Mouse (Mus musculus): Measurements from ENCODE around the gene Nphs1. TPM values are rescaled to one million over a fixed set of nuclear protein-coding genes. Genes with fewer than 3 reads are reported as not detected.

The Nphs1 gene
- polyA plus RNA-seq, 1 experiment from 2014 or later: not detected

- Histone ChIP-seq H3K9ac (ENCODE audit: low read depth, low read length) (no peak overlapping the region), H3K36me3 (ENCODE audit: control insufficient read depth, insufficient read depth) (no peaks in the 10 kb centered on the region), H3K4me3 (ENCODE audit: low read depth, low read length) (no peak overlapping the region; the same call in 1 of the 2 replicates), H3K27ac (ENCODE audit: low read depth, low read length) (no peak overlapping the region), H3K9me3 (ENCODE audit: control insufficient read depth) (no peaks in the 10 kb centered on the region), H3K4me2 (replicated peaks; ENCODE audit: low read depth) (no peak overlapping the region), H3K27me3 (replicated peaks; ENCODE audit: control insufficient read depth, insufficient read depth, low read length) (peaks cover 84% of the 10 kb centered on the region), H3K4me1 (replicated peaks; ENCODE audit: control insufficient read depth, insufficient read depth, low read length) (no peaks in the 10 kb centered on the region)
- no peak for ATAC-seq
- 2% methylated on average over 9 of the region's 9 CpGs for WGBS
- TF ChIP-seq CTCF (IDR thresholded peaks at IDR 0.05; ENCODE audit: low read depth): no peak
These were observed 1.6 kb upstream of the Nphs1 start for GRCm38 (mm10) chr7:30456487-30456886.

DNA sequence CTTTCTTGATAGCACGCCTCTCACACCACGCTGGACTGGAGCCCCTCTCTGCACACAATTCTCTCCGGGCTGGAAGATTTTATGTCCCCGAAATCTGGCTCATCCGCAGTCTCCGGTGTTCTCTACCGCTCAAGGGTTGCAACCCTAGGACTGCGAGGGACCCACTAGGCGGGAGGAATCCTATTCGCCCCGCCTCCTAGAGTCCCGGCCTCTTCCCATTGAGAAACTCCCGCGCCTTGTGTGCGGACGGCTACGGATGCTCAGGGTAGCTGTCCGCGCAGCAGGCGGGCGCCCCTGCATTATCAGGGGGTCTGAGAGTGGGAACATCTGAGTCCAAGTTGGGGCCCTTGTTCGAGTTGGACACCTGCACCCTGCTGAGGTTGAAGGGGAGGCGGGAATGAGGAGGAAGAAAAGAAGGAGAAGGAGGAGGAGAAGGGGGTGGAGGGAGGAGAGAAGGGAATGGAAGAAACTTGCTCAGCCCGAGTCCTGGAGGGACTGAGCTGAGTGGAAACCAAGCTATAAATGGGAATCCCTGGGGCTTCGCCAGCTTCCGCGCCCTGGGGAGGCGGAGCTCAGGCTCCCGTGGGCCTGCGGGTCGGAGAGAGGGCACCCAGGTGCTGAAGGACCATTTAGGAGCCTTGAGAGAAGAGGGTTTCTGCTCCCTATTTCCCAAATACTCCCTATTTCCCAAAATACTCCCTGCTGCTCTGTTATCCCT, 1.0 kb upstream of the Nphs1 start:
- no peak for ATAC-seq
- H3K36me3 ChIP-seq (ENCODE audit: control insufficient read depth, insufficient read depth): no peaks in the 10 kb centered on the region
- H3K4me3 ChIP-seq (ENCODE audit: low read depth, low read length): no peak overlapping the region; the same call in 1 of the 2 replicates
- peaks cover 84% of the 10 kb centered on the region for H3K27me3 ChIP-seq (replicated peaks; ENCODE audit: control insufficient read depth, insufficient read depth, low read length)
- H3K9me3 ChIP-seq (ENCODE audit: control insufficient read depth): no peaks in the 10 kb centered on the region
- 1% methylated on average over 31 of the region's 31 CpGs for WGBS
- H3K4me1 ChIP-seq (replicated peaks; ENCODE audit: control insufficient read depth, insufficient read depth, low read length): no peaks in the 10 kb centered on the region
- no peak overlapping the region for H3K9ac ChIP-seq (ENCODE audit: low read depth, low read length)
- peak overlapping the region; percentile 35 for H3K4me2 ChIP-seq (replicated peaks; ENCODE audit: low read depth)
- no peak overlapping the region for H3K27ac ChIP-seq (ENCODE audit: low read depth, low read length)
- TF ChIP-seq CTCF (IDR thresholded peaks at IDR 0.05; ENCODE audit: low read depth): no peak

DNA sequence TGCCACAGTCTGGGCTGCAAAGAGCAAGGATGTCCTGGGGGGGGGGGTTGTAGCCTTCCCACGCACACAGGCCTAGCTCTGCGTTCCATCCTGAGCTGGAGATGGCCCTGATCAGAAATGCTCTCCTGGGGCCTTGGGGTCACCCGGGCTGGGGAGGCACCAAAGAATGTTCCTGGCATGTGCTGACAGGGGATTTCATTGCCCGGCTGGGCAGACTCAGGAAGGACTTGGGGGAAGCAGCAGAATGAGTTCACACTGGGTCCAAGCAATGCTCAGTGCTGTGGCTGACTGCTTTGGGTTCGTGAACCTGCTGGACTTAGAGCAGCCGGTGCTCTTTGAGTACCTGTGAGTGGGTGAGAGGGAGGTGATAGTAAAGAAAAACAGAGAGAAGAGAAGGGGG, 1.4 kb downstream of the Nphs1 start:
- Histone ChIP-seq H3K9me3 (ENCODE audit: control insufficient read depth) (no peaks in the 10 kb centered on the region), H3K27ac (ENCODE audit: low read depth, low read length) (no peak overlapping the region), H3K9ac (ENCODE audit: low read depth, low read length) (no peak overlapping the region), H3K27me3 (replicated peaks; ENCODE audit: control insufficient read depth, insufficient read depth, low read length) (peaks cover 76% of the 10 kb centered on the region), H3K4me2 (replicated peaks; ENCODE audit: low read depth) (no peak overlapping the region), H3K4me3 (ENCODE audit: low read depth, low read length) (no peak overlapping the region), H3K4me1 (replicated peaks; ENCODE audit: control insufficient read depth, insufficient read depth, low read length) (no peaks in the 10 kb centered on the region), H3K36me3 (ENCODE audit: control insufficient read depth, insufficient read depth) (no peaks in the 10 kb centered on the region)
- 35% methylated on average over 6 of the region's 6 CpGs for WGBS
- no peak for ATAC-seq
- TF ChIP-seq CTCF (IDR thresholded peaks at IDR 0.05; ENCODE audit: low read depth): no peak

- H3K9ac ChIP-seq (ENCODE audit: low read depth, low read length): no peak overlapping the region
- WGBS: 40% methylated on average over 7 of the region's 7 CpGs
- H3K36me3 ChIP-seq (ENCODE audit: control insufficient read depth, insufficient read depth): no peaks in the 10 kb centered on the region
- no peak for ATAC-seq
- no peak overlapping the region for H3K27ac ChIP-seq (ENCODE audit: low read depth, low read length)
- H3K27me3 ChIP-seq (replicated peaks; ENCODE audit: control insufficient read depth, insufficient read depth, low read length): peaks cover 69% of the 10 kb centered on the region
- no peaks in the 10 kb centered on the region for H3K4me1 ChIP-seq (replicated peaks; ENCODE audit: control insufficient read depth, insufficient read depth, low read length)
- H3K4me3 ChIP-seq (ENCODE audit: low read depth, low read length): no peak overlapping the region
- H3K4me2 ChIP-seq (replicated peaks; ENCODE audit: low read depth): no peak overlapping the region
- no peak for TF ChIP-seq CTCF (IDR thresholded peaks at IDR 0.05; ENCODE audit: low read depth)
- H3K9me3 ChIP-seq (ENCODE audit: control insufficient read depth): no peaks in the 10 kb centered on the region
These were observed 5.5 kb downstream of the Nphs1 start for GRCm38 (mm10) chr7:30463568-30463967.

GRCm38 (mm10) chr7:30463996-30464395, 5.9 kb downstream of the Nphs1 start:
- H3K4me3 ChIP-seq (ENCODE audit: low read depth, low read length): no peak overlapping the region
- no peak overlapping the region for H3K4me2 ChIP-seq (replicated peaks; ENCODE audit: low read depth)
- WGBS: 29% methylated on average over 4 of the region's 4 CpGs
- no peak overlapping the region for H3K27ac ChIP-seq (ENCODE audit: low read depth, low read length)
- no peak for ATAC-seq
- no peaks in the 10 kb centered on the region for H3K36me3 ChIP-seq (ENCODE audit: control insufficient read depth, insufficient read depth)
- TF ChIP-seq CTCF (IDR thresholded peaks at IDR 0.05; ENCODE audit: low read depth): no peak
- no peak overlapping the region for H3K9ac ChIP-seq (ENCODE audit: low read depth, low read length)
- H3K27me3 ChIP-seq (replicated peaks; ENCODE audit: control insufficient read depth, insufficient read depth, low read length): peaks cover 64% of the 10 kb centered on the region
- H3K9me3 ChIP-seq (ENCODE audit: control insufficient read depth): no peaks in the 10 kb centered on the region
- H3K4me1 ChIP-seq (replicated peaks; ENCODE audit: control insufficient read depth, insufficient read depth, low read length): no peaks in the 10 kb centered on the region

GRCm38 (mm10) chr7:30464816-30465300, 6.7 kb downstream of the Nphs1 start:
- no peak for ATAC-seq
- TF ChIP-seq CTCF (IDR thresholded peaks at IDR 0.05; ENCODE audit: low read depth): no peak
- no peaks in the 10 kb centered on the region for H3K4me1 ChIP-seq (replicated peaks; ENCODE audit: control insufficient read depth, insufficient read depth, low read length)
- peaks cover 59% of the 10 kb centered on the region for H3K27me3 ChIP-seq (replicated peaks; ENCODE audit: control insufficient read depth, insufficient read depth, low read length)
- no peak overlapping the region for H3K4me3 ChIP-seq (ENCODE audit: low read depth, low read length)
- H3K4me2 ChIP-seq (replicated peaks; ENCODE audit: low read depth): no peak overlapping the region
- no peaks in the 10 kb centered on the region for H3K36me3 ChIP-seq (ENCODE audit: control insufficient read depth, insufficient read depth)
- 13% methylated on average over 6 of the region's 6 CpGs for WGBS
- H3K9me3 ChIP-seq (ENCODE audit: control insufficient read depth): no peaks in the 10 kb centered on the region
- H3K9ac ChIP-seq (ENCODE audit: low read depth, low read length): no peak overlapping the region
- H3K27ac ChIP-seq (ENCODE audit: low read depth, low read length): no peak overlapping the region

Measured in intestine, postnatal 0 days (tissue).